ENCODE assay signal across 7 mouse cellular contexts in the genomic region with DNA sequence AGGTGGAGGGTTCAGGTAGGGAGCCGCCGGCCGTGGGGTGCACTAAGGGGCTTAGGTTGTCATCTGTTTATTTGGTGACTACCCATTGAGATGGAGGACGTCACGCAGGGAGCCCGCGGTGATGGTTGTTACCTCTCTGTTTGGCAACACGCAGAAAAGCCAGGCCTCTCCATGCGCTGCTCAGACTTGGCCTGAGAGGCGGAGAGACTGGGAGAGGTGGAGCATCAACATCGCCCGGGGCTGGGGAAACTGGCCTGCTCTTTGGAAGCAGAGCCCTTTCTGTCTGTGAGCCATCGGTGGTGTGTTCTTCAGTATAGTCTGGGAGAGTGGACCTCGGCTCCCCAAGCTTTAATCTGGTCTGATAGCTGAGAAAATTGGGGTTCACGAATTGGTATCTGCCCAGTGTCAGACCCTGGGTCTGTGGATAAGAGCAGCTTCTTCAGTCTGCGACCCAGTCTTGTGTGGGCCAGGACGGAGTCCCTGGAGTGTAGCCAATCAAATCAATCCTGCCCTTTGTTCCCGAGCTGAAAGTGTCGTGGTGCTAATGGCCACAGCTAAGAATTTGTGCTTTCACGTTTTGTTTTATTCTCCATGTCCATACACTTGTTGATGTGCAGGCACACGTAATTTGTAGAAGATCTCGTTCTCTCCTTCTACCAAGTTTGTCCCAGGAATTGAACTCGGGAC. TPM values are rescaled to one million over a fixed set of nuclear protein-coding genes. Genes with fewer than 3 reads are reported as not detected.
DNase-seq lines count a peak whose midpoint lies in the region; ATAC-seq and TF ChIP-seq lines count a peak whose summit lies in the region.

No protein-coding gene starts in this region.

- H3K9ac ChIP-seq in liver, adult 2 months (ENCODE audit: low read depth, low read length): no peak overlapping the region
- H3K9ac ChIP-seq in embryonic facial prominence, embryonic 11.5 days (replicated peaks; ENCODE audit: low read length): no peak overlapping the region
- H3K9ac ChIP-seq in intestine, embryonic 15.5 days: 0 out of 2 replicates have a peak overlapping the region, but pooled peaks have one; percentile 60
- no peak overlapping the region for H3K9ac ChIP-seq in neural tube, embryonic 12.5 days

- no peak for TF ChIP-seq POLR2A in liver, adult 2 months (IDR thresholded peaks at IDR 0.05; ENCODE audit: extremely low read depth, insufficient read depth, low read length)

- H3K79me2 ChIP-seq in liver, adult 2 months (ENCODE audit: control insufficient read depth, insufficient read depth, low read length): no peaks in the 10 kb centered on the region

- DNase-seq in liver, adult 2 months (ENCODE audit: extremely low read depth, low read depth, low spot score): peak; percentile 56
- no peak for DNase-seq in liver
- peak; percentile 30 for DNase-seq in embryonic facial prominence, embryonic 11.5 days (ENCODE audit: low spot score)
- DNase-seq in frontal cortex, postnatal 14 days (ENCODE audit: low spot score in 2 of 2): no peak
- no peak for DNase-seq in MN1 (ENCODE audit: low spot score)

- no peak overlapping the region for H3K4me2 ChIP-seq in embryonic facial prominence, embryonic 11.5 days (ENCODE audit: low read depth, low read length)
- H3K4me2 ChIP-seq in intestine, embryonic 15.5 days (replicated peaks): peak overlapping the region; percentile 90
- peak overlapping the region; percentile 73 for H3K4me2 ChIP-seq in neural tube, embryonic 12.5 days (replicated peaks)

- 0 out of 2 replicates have a peak, but pooled peaks have one; percentile 24 for ATAC-seq in embryonic facial prominence, embryonic 11.5 days (replicated peaks; ENCODE audit: insufficient number of reproducible peaks, low FRiP score, low TSS enrichment, low read depth)
- ATAC-seq in intestine, embryonic 15.5 days: no peak
- ATAC-seq in neural tube, embryonic 12.5 days (ENCODE audit: low FRiP score, low read depth): no peak

- H3K36me3 ChIP-seq in liver, adult 2 months (ENCODE audit: control insufficient read depth, insufficient read depth, low read length): no peaks in the 10 kb centered on the region
- H3K36me3 ChIP-seq in embryonic facial prominence, embryonic 11.5 days (replicated peaks; ENCODE audit: control insufficient read depth, insufficient read depth, low read depth, low read length): no peaks in the 10 kb centered on the region
- no peaks in the 10 kb centered on the region for H3K36me3 ChIP-seq in intestine, embryonic 15.5 days
- H3K36me3 ChIP-seq in neural tube, embryonic 12.5 days: no peaks in the 10 kb centered on the region

- H3K27me3 ChIP-seq in liver, adult 2 months (ENCODE audit: control insufficient read depth, insufficient read depth, low read length): peaks cover 8% of the 10 kb centered on the region
- peaks cover 24% of the 10 kb centered on the region for H3K27me3 ChIP-seq in embryonic facial prominence, embryonic 11.5 days (ENCODE audit: control insufficient read depth, insufficient read depth, low read length)
- peaks cover 15% of the 10 kb centered on the region for H3K27me3 ChIP-seq in intestine, embryonic 15.5 days (replicated peaks)
- peaks cover 42% of the 10 kb centered on the region for H3K27me3 ChIP-seq in neural tube, embryonic 12.5 days (replicated peaks)

- WGBS in liver, adult 2 months: 25% methylated on average over 23 of the region's 23 CpGs
- 20% methylated on average over 23 of the region's 23 CpGs for WGBS in embryonic facial prominence, embryonic 11.5 days
- WGBS in intestine, embryonic 15.5 days: 36% methylated on average over 23 of the region's 23 CpGs
- WGBS in neural tube, embryonic 12.5 days: 22% methylated on average over 23 of the region's 23 CpGs

- no peak overlapping the region for H3K4me3 ChIP-seq in liver, adult 2 months (ENCODE audit: insufficient read depth, low read depth, low read length)
- H3K4me3 ChIP-seq in embryonic facial prominence, embryonic 11.5 days (ENCODE audit: low read depth, low read length): no peak overlapping the region
- no peak overlapping the region for H3K4me3 ChIP-seq in intestine, embryonic 15.5 days (replicated peaks)
- H3K4me3 ChIP-seq in neural tube, embryonic 12.5 days: no peak overlapping the region

- no peaks in the 10 kb centered on the region for H3K4me1 ChIP-seq in liver, adult 2 months (ENCODE audit: control insufficient read depth, insufficient read depth, low read length)
- H3K4me1 ChIP-seq in embryonic facial prominence, embryonic 11.5 days (ENCODE audit: control insufficient read depth, insufficient read depth, low read length): no peaks in the 10 kb centered on the region
- peaks cover 20% of the 10 kb centered on the region for H3K4me1 ChIP-seq in intestine, embryonic 15.5 days (replicated peaks)
- H3K4me1 ChIP-seq in neural tube, embryonic 12.5 days: peaks cover 13% of the 10 kb centered on the region

- no peaks in the 10 kb centered on the region for H3K9me3 ChIP-seq in embryonic facial prominence, embryonic 11.5 days (replicated peaks; ENCODE audit: control insufficient read depth, low read length)
- H3K9me3 ChIP-seq in intestine, embryonic 15.5 days: no peaks in the 10 kb centered on the region
- H3K9me3 ChIP-seq in neural tube, embryonic 12.5 days: no peaks in the 10 kb centered on the region

- no peak overlapping the region for H3K27ac ChIP-seq in liver, adult 2 months (replicated peaks; ENCODE audit: insufficient read depth, low read depth, low read length)
- no peak overlapping the region for H3K27ac ChIP-seq in embryonic facial prominence, embryonic 11.5 days (replicated peaks; ENCODE audit: low read depth, low read length)
- 0 out of 2 replicates have a peak overlapping the region, but pooled peaks have one; percentile 83 for H3K27ac ChIP-seq in intestine, embryonic 15.5 days
- no peak overlapping the region for H3K27ac ChIP-seq in neural tube, embryonic 12.5 days

- no peak for TF ChIP-seq CTCF in liver, adult 2 months (IDR thresholded peaks at IDR 0.05; ENCODE audit: low read depth, low read length)

RNA-seq across cellular contexts. Expression of a gene that starts 41.2 kb away (rescaled TPM):
- 2.6 and 4.8 TPM in 2 replicates for total RNA-seq in liver, adult 2 months (2014; rRNA removed)
- 5.6 and 6.1 TPM in 2 replicates for polyA plus RNA-seq in liver, adult 2 months (2012; rRNA removed)
- polyA plus RNA-seq in embryonic facial prominence, embryonic 11.5 days (2014; fragmentation: Nextera tagmentation; extraction: Ambion mirVana): 3.5 and 3.8 TPM in 2 replicates
- 12.5 and 12.9 TPM in 2 replicates for polyA plus RNA-seq in intestine, embryonic 15.5 days (2015; fragmentation: Nextera tagmentation; extraction: Ambion mirVana)
- polyA plus RNA-seq in neural tube, embryonic 12.5 days (2016; fragmentation: Nextera tagmentation; extraction: Ambion mirVana): 6.7 and 6.9 TPM in 2 replicates

RNA-seq across cellular contexts. Expression of a gene that starts 42.0 kb away (rescaled TPM):
- 0.27 TPM in 1 of 2 replicates, not detected in the other for total RNA-seq in liver, adult 2 months (2014; rRNA removed)
- polyA plus RNA-seq in liver, adult 2 months (2012; rRNA removed): not detected in 2 replicates
- 0.43 and 0.77 TPM in 2 replicates for polyA plus RNA-seq in embryonic facial prominence, embryonic 11.5 days (2014; fragmentation: Nextera tagmentation; extraction: Ambion mirVana)
- polyA plus RNA-seq in intestine, embryonic 15.5 days (2015; fragmentation: Nextera tagmentation; extraction: Ambion mirVana): 1.0 and 1.3 TPM in 2 replicates
- polyA plus RNA-seq in neural tube, embryonic 12.5 days (2016; fragmentation: Nextera tagmentation; extraction: Ambion mirVana): 0.39 and 0.79 TPM in 2 replicates

Comparison
In these comparisons a context has a peak if more than half of its experiments do, and no peak if none do; other contexts are left out.
1. DNase-seq: peak in liver, adult 2 months (single experiment) and embryonic facial prominence, embryonic 11.5 days (single experiment); none in liver (single experiment), frontal cortex, postnatal 14 days (0 of 2) and MN1 (single experiment).